Mouse (Mus musculus) adrenal gland, postnatal 36 days (tissue): Measurements from ENCODE around the gene Rhot2. TPM values are rescaled to one million over a fixed set of nuclear protein-coding genes. Genes with fewer than 3 reads are reported as not detected.

Source experiments
- DNase-seq, 2 experiments: peaks; one replicate each; pipeline ENCODE4 v3.0.0; 2021; ENCODE audit warnings: mixed read lengths in 1 of 2
- total RNA-seq, 2 experiments: library from RNA; stranded (reverse); gene quantifications; 2 replicates each; pipeline ENCODE4 v1.2.3; 2021

The Rhot2 gene
- total RNA-seq, 2 experiments from 2014 or later, result 97.2 to 104 TPM

DNA sequence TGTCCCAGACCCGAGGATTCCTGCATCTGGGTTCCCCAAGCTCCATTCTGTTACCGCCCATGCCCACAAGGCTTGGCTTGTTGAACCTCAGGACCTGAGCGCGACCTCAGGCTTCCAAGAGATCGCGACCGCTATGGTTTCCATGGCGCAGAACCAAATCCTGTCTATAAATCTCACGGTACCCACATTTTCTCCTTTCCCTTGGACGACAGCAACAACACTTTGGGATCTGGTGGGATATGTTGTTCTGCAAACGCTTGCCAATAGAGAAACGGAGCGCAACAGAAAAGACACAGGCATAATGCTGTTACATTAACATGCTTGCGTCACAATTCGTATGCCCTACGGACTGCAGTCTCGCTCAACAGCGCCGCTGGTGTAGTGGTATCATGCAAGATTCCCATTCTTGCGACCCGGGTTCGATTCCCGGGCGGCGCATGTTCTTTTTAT is 30.1 kb upstream of the Rhot2 start, which contains the start of gene Mettl26:
TSS of gene Mettl26 (plus strand) at position 354 of the 450 bp plus-strand sequence.
- DNase-seq, result peak; percentile 90 to 91

DNA sequence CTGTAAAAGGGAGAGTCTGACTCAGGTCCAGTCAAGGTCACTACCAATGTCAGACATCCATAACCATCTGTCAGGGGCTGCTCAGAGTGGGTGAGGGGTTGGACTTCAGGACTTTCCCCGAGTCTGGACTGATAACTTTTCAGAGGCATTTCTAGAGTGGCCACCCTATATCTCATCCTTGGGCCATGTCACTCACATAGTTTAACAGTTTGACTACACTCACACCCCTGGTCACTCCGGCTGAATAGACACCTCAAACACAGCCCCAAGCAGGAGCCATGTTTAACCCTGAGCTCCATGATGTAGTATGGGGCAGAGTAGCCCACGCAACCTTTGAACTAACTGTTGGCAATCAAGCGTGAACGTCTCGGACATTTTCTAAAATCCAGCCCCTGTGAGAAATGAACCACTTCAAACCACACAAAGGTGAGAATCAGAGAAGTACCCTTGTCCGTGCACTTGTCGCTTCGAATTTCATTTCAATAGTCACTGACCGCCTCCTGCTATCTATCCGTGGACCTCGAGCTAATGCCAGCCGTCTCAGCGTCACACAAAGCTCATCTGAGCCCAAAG is 29.6 kb upstream of the Rhot2 start:
- peak; percentile 65 to 67 for DNase-seq

DNA sequence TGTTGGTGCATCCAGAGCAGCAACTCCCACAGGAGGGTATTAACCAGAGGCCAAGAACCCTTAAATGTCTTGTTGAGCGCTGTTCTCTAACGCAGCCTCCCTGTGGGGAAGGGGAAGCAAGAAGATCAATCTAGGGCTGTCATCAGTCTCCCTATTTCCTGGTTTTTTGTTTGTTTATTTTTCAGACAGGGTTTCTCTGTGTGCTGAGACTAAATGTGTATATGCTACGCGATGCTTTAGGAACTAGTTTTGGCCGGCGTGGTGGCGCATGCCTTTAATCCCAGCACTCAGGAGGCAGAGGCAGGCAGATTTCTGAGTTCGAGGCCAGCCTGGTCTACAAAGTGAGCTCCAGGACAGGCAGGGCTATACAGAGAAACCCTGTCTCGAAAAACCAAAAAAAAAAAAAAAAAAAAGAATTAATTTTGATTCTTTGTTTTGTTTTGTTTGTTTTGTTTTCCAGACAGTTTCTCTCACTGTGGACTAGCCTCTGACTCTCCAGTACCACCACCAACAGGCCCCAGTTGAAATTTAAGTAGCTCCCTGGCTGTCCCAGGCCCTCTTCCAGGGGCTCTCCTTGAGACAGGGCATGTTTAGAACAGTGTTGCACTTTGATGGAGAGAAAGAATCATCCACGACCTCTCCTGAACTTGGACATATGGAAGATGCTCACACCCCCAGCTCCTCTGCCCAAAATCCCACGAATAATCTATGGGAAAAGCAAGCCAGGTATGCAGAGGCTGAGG is 28.9 kb upstream of the Rhot2 start:
- no peak for DNase-seq

DNA sequence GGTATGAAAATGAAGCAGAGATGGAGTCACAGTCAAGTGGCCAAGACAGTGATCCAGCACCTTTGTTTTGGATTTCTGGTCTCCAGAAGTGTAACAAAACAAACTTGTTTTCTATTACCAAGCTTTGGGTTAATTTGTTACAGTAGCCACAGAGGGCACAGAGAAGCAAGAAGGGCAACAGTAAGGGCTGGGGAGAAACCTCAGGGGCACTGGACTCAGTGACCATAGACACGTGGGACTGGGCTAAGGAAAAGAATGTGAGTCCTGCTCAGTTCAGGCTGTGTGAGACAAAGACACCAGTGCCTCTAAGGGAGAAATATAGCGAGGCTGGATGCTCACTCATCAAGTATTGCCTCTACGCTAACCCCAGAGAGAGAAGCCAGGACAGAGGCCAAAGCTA is 28.0 kb upstream of the Rhot2 start:
- DNase-seq, result no peak

DNA sequence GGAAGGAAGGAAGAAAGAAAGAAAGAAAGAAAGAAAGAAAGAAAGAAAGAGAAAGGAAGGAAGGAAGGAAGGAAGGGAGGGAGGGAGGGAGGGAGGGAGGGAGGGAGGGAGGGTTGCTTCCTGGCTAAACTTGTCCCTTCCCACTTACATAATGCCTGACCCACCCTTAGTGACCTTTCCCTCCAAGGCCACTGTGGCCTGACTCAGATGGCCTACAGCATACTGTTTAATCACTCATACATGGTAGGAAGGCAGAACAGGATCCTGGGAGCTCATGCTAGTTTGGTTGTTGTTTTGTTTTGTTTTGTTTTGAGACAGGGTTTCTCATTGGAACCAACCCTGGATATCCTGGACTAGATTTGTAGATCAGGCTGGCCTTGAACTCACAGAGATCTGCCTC is 26.9 kb upstream of the Rhot2 start:
- DNase-seq, result peak; percentile 75 to 82

DNA sequence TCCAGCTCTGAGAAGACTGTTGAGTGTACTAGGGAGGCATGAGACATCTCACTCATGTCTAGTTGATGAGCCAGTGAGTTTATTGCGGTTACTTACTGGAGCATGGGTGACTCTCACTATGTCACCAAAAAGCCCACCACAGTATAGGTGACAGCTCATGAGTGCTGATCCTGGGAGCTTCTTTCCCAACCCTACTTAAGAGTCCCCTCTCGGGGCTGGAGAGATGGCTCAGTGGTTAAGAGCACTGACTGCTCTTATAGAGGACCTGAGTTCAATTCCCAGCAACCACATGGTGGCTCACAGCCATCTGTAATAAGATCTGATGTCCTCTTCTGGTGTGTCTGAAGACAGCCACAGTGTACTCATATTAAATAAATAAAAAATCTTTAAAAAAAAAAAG is 25.3 kb upstream of the Rhot2 start:
- no peak for DNase-seq

DNA sequence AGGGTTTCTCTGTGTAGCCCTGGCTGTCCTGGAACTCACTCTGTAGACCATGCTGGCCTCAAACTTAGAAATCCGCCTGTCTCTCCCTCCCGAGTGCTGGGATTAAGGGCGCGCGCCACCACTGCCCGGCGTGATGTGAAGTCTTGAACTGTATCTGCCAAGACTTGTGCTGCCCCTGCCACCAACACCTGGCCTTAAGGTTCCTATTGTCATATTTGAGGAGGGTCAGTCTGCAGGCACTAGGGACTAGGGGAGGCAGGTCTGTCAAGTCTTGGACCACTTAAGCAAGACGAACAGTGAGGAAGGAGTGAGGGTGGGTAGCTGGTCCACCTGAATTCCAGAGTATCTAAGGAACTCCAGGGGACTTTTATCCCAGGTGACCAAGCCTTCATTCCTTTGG is 24.8 kb upstream of the Rhot2 start:
- no peak for DNase-seq

DNA sequence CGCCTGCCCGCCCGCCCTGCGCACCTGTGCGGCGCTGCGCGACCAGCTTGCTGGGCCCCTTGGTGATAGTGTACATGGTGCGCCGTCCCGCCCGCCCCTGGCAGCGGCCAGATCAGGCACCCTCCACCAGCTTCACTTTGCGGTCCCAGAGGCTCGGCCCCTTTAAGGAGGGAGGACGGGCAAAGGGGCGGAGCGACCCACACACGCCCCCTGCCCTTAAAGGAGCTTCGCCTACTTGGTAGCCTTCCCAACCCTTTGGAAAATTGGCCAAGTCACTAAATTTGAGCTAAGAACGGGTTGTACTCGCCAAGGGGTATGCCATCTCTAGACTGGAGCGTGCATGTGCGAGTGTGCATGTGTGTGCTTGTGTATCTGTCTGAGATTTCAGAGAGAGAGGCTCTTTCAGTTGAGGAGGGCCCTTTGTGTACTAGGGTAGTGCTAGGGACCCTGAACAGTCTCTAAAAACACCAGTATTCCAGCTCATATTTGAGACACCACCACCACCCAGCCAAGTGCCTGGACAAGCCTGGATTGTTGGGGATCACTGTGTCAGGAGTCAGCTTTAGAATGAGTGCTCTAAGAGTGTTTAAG is 24.0 kb upstream of the Rhot2 start, which contains the start of gene Mcrip2:
TSS of gene Mcrip2 (minus strand) at position 164 of the 591 bp plus-strand sequence.
- peak; percentile 93 to 94 for DNase-seq

DNA sequence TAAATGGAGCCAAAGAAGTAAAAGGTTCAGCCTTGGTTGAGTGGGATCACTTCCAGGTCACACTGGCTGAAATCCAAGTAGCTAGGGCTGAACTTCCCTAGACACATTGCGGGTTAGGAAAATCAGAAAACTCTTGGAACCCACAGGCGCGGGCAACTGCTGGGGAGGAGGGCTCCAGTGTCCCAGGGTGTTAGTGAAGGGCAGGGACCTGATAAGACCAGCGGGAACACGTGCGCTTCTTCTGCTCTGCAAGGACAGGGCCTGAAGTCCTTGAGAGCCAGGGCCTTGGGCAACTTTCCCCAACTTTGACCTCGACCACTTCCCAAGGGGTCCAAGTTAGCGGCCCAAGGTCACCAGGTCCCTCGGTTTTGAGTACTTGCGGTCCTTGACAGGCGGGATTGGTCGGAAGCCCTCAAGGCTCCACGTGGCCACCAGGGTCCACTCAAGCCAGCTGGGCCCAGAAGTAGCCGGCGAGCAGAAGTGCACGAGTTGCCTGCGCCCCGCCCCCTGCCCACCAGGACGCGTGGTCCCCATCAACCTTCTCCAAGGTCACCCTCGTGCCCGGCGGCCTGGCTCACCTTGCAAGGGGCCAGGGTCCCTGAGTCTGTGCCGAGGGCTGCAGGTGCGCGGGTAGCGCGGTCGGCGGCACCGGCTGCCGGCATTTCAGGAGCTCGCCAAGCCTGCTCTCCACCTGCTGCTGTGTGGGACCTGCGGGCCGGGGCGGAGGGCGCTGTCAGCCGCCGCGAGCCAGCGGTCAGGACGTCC is 23.4 kb upstream of the Rhot2 start:
- peak; percentile 83 to 88 for DNase-seq

DNA sequence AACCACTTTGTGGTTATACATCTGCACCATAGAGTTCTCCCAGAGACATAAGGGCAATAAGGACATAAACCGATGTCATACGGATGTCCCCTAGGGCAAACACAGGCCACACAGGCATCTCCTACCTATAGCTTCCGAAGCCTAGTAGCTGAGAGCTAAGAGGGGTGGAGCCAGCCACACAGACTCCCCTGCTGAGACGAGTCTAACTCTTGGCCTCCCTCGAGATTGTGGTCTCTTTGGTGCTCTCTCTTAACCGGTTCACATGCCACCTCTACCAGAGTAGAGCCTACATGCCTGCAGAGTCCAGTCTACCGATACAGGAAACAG is 22.8 kb upstream of the Rhot2 start:
- no peak for DNase-seq

DNA sequence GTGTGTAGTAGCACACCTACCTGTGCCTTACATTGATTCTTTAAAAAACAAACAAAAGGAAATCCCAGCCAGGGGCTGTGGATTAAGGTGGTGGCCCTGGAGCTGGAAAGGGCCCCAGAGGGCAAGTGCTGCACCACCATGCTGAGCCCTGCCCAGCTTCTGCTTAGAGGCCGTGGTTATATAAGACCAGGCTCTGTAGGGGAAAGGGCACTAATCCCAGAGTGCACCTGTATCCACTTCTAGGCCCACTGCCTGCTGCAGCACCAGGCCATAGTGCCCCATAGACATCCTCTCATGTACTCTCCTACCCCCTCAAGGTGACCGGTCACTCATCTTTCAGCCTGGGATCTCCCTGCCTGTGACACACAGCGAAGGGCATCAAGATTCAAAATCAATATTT is 21.5 kb upstream of the Rhot2 start:
- DNase-seq, result peak in 1 of 2 experiments; percentile 48

DNA sequence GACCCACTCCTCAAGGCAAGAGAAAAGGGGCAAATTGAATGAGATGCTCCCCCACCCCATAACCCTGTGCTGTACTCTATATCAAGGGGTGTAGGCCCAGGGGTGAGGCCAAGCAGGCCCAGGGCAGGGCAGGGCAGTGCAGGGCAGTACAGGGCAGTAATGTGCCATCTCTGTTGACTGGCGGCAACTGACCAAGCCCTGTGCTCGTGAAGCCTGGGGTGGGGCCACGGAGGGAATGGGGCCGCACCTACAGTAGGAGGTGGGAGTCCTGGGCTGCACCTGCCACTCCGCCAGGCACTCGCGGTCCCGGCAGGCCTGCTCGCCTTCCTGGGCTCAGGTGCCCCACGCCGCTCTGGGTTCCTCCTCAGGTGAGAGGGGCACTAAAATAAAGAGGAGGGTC is 20.6 kb upstream of the Rhot2 start:
- no peak for DNase-seq

DNA sequence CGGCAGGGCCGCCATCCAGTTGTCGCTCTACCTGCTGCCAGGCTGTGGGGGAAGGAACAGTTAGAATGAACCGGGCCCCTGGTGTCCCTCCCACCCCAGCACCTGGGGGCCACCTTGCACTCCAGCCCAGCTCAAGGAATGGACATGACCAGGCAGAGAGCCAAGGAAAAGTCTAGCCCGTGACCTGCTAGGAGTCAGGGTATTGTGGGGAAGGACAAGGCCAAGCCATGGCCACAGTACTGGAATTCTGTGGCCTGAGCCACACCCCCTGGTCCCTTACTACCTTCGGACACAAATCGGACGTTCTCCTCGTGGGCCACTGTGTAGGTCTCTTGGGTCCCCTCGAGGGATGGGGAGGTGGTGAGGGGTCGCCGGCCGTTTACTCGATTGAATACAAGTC is 19.7 kb upstream of the Rhot2 start:
- peak in 1 of 2 experiments; percentile 50 for DNase-seq

DNA sequence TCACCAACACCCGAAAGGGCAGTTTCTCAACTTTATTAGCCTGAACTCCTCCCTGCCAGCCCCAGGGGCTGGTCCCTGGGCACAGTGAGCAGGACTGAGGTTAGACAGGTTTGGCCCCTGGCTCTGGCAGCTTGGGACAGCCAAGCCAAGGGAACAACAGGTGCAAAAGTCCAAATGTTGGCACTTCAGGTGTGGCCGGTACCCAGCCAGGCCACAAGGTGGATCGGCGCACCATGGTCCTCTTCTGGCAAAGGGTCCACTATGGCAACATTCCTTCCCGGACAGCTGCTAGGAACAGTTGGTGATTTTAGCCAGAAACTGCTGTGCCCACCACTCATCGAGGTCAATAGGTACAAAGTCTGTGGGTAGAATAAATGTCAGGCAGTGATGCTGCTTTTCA is 19.0 kb upstream of the Rhot2 start:
- no peak for DNase-seq

DNA sequence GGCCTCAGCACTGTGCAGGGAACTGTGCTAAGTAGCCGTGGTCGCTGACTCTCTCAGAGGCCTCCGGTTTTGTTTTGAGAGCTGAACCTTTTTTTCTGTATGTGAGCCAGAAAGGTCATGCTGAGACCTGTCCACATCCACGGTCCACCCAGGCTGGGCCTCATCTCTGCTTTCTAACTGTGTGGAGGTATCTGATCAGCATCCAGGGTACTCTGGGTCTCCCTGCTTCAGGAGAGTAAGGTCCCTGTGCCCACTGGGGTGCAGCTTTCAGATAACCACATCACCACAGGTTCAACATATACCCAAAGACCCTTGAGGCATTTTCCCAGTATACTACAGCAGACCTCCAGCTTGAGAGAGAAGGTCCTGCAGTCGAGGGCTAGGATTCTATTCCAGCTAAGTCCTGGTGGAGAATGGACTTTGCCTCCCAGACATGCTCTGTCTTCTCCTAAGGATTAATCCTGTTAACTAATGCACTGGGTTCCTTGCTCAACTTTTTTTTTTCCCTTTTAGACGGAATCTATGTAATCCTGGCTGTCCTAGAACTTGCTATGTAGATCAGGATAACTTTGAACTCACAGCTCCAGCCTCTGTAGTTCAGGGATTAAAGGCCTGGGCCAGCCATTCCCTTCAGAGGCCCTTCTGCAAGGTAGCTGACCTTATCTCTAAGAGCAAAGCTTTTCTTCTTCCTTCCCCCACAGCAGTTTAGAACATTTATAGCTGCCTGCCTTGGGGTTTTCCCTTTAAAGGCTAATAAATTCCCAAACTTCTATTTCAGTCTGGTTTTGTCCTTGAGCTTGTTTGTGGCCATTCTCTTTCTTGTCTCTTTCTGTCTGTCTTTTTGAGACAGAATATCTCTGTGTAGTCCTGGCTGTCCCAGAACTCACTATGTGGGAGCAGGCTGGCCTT is 17.3 kb upstream of the Rhot2 start:
- no peak for DNase-seq

DNA sequence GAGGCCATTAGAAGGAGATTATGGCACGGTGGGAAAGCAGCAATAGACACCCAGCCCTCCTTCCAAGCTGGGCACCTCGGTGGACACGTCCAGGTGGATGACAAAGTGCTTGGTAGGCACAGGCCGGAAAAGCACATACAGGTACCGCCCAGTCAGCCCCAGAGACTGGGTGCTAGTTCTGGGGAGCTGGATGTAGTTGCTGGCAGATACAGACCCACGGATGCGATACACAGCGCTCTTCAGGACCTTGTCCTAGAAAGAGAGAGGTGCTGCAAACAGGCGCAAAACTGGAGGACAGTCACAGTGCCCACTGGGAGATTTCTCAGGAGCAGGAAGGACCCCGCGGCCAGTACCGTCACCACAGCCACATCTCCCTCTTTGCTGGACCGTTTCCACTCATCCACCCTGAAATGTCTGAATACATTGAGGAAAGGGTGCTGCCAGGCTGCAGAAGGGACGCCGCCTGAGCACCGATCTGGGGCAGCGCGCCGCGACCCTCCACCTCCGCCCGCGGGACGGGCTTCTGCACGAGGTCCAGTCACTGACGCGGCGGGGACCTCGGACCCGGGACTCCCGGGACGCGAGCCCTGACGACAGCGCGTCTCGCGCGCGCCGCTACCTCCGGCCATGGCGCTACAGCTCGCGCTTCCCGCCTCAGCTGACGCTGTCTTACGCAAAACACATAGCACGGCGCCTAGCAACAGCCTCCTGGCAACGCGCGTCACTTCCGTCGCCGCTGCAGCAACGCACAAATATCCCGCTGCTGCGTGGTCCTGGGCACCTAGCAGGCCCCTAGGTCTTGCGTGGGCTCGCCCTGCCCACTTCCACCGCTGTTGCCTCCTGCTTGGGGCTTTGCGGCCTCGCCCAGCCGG is 16.4 kb upstream of the Rhot2 start, which contains the start of gene Wdr90:
TSS of gene Wdr90 (minus strand) at position 670 of the 872 bp plus-strand sequence.
- DNase-seq, result peak; percentile 94 to 95

DNA sequence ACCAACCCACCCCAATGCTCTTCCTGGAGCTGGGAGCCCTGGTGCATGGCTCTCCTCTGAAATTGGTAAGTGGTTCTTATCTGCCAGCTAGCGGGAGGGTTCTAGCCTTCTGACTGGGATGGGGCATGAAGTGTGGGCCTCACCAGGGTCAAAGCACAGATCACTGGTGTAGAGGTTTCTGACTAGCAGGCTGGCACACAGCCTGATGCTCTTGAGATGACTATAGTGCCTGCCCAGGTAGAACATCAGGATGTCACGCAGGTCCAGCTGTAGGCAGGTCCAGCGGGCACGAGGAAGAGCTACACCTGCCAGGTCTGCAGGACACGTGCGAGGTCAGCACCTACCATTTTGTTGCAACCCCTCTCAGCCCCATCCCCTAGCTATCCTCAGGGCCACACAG is 15.6 kb upstream of the Rhot2 start:
- DNase-seq, result no peak

DNA sequence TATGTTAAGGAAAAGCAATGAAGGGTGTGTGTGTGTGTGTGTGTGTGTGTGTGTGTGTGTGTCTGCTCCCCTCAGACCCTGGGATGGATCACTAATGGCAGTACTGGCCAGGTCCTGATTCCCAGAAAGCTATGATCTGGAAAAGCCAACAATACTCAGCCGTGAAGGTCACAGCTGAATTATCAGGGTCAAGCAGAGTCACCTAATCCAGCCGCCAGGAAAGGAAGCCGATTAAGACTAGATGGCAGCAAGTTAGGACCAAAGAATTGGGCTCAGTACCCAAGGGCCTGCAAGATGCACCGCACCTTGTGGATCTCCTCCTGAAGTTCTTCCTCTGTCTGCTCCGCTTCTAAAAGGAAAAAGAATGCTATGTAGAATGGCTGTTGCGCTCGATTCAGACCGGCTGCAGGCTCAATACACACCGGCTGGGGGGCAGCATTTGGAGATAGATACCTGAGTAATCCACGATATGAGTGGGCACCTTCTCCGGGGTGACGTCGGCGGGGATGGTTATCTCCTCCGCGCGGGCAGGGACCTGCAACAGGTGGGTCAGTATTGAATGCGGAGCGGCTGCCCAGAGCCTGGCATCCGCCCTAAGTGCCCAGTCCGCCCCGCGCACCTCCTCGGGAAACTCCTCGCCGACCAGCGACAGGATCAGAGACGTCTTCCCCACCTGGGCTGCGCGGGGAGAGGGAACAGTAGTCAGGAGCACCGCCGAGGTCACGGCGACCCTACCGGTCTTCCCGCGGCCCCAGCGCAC is 835 bp downstream of the Rhot2 start:
- peak in 1 of 2 experiments; percentile 38 for DNase-seq

DNA sequence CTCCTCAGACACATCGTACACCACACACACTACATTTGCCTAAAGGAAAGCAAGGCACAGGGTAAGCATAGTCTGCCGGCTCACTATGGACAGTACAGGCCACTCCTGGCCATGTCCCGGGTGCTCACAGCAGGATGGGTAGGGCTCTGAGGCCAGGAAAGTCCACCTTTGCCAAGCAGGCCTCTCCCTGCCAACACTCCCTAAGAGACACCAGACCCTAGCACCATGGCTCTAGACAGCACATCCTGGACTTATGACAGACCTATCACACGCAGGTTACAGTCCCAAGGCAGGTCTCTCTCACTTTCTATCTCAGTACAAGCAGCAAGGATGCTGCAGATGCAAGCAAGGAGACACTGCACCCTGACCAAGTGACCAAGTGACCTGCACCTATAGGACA is 1.5 kb downstream of the Rhot2 start:
- no peak for DNase-seq

DNA sequence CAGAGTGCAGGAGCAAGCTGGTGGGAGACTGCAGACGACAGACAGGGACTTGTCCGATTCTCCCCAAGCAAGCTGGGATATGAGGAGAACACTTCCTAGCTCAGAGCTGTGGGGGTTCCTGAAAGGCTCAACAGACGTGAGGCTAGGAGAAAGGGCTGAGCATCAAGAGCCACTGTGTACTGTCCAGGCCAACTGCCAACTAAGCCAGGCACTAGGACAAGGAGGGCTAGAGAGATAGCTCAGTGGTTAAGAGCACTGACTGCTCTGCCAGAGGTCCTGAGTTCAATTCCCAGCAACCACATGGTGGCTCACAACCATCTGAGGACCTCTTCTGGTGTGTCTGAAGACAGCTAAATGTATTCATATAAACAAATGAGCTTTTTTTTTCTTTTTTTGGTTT is 2.1 kb downstream of the Rhot2 start:
- no peak for DNase-seq
